Mouse (Mus musculus): ENCODE results near the gene March6. TPM values are rescaled to one million over a fixed set of nuclear protein-coding genes. Genes with fewer than 3 reads are reported as not detected.

Gene March6
- 17.4 and 19.0 TPM in 2 replicates for polyA plus RNA-seq (2015; fragmentation: Nextera tagmentation; extraction: Ambion mirVana)

DNA sequence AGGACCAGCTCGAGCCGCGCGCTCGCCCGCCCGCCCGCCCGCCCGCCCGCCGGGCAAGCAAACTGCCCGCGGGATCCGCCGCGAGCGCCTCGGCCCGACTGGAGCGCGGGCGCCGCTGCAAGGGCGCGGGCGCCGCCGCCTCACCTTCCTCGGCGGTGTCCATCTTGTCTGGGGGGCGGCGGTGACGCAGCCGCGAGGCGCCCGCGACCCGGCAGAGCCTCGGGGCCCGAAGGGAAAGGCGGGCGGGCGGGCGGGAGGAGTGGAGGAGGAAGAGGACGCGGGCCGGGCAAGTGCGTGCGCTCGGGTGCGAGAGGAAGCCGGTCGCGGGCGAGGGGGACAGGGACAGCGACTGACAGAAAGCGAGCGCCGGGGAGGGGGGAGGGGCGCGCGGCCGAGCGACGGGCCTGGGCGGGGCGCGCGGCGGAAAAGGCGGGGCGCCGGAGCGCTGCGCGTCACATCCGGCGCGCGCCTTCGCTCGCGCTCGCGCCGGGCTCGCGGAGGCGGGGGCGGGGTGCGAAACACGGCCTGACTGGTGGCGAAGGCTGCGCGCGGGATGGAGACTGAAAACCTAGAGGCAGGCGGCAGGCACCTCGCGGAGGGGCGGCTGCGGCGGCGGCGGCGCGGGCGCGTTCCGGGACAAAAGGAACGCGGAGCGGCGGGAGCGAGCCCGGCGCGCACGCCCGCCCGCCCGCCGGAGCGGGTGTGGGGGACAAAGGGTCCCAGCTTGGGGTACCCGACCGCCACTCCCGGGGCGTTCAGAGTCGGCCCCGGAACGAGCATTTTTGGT lies at the start of gene March6:
March6 (minus strand) TSS at position 395 of the 787 bp plus-strand sequence.

DNA sequence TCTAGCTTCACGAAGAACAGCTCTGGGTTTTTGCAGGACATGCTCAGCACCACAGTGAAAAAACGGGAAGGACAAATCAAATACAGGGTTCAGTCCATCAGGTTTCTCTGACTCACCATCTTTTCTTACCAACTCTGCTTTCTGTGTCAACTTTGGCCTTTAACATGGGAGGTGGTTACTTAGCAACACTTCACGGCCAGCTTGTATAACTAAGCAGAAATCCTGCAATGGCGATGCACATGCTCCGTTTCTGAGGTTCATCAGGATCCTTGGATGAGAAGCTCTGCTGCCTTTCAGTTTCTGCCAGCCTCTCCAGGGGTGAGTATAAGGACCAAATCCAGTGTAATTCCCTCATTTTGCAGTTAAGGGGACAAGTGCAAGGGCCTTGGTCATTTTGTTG lies 34.3 kb upstream of the March6 start, which contains the start of gene Cmbl:
Cmbl (plus strand) TSS at position 206 of the 400 bp plus-strand sequence.

DNA sequence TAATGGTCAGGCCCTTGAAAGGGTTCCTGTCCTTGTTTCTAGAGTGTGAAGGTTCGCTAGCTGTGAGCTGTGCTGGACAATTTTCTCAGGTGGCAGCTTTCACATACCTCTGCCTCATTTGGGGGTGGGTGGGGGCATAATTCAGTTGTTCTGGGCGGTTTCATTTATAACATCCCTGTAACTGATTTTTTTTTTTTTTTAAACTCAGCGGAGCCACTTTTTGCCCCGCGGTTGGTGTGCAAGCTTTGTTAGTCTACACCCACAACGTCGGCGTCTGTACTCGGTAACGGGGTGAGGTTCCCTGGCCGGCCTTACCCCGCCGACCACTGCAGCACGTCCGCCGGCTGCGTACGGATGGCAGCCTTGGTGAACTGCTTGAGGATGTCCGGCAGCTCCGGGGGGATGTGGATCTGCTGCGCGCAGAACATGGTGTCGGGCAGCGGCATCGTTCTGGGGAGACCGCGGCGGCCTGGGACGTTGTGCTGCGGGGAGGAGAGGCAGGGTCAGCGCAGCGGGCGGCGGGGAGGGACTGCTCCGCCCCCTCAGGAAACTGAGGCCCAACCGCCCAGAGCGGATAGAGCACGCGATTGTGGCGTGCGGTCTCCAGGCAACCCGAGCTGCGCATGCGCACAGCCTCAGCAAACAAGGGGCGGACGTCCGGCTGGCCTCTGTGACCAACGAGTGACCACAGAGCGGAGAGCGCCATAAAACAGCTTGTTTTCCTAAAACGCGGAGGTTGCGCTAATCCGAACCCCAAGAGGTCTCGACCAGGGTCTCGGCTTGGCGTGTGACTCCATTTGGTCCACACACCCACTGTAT lies 77.5 kb downstream of the March6 start, which contains the start of gene Ropn1l:
Ropn1l (minus strand) TSS at position 640 of the 819 bp plus-strand sequence.

Other genes with a start within 250 kb of the March6 start
- 5.0 and 5.6 TPM in 2 replicates for gene Ankrd33b, start 163.3 kb downstream of the March6 start, polyA plus RNA-seq (2015; fragmentation: Nextera tagmentation; extraction: Ambion mirVana)
- gene Ropn1l, start 77.3 kb downstream of the March6 start, polyA plus RNA-seq (2015; fragmentation: Nextera tagmentation; extraction: Ambion mirVana), result 1.4 and 1.5 TPM in 2 replicates
- gene Cmbl, start 34.3 kb upstream of the March6 start, polyA plus RNA-seq (2015; fragmentation: Nextera tagmentation; extraction: Ambion mirVana), result 82.3 and 98.4 TPM in 2 replicates
- 239 and 250 TPM in 2 replicates for gene Cct5, start 70.8 kb upstream of the March6 start, polyA plus RNA-seq (2015; fragmentation: Nextera tagmentation; extraction: Ambion mirVana)
- gene Fam173b, start 70.8 kb upstream of the March6 start, polyA plus RNA-seq (2015; fragmentation: Nextera tagmentation; extraction: Ambion mirVana), result 10.4 and 12.3 TPM in 2 replicates

Measured in skeletal muscle tissue, postnatal 0 days (tissue).